Mouse (Mus musculus) CH12.LX (cell line): ENCODE data around the gene Hist1h2bg. TPM values are rescaled to one million over a fixed set of nuclear protein-coding genes. Genes with fewer than 3 reads are reported as not detected.

Experiments used
- DNase-seq: peaks from one replicate; pipeline ENCODE4 v3.0.0-alpha.2; 2013; ENCODE audit errors: extremely low read depth
- H3K27ac ChIP-seq: 2 replicates; pipeline ENCODE4 v1.5.1; 2012; ENCODE audit warnings: low read depth, mild to moderate bottlenecking, control low read depth, moderate library complexity; ENCODE audit not compliant: insufficient read depth
- H3K27me3 ChIP-seq: replicated peaks from 2 replicates; pipeline ENCODE3; 2012; ENCODE audit warnings: inconsistent platforms
- H3K36me3 ChIP-seq, 2 experiments: replicated peaks in 1 of 2; 2 replicates each; pipeline versions ENCODE3 to v1.6.1; 2012; ENCODE audit warnings: inconsistent platforms in 1 of 2, low read length in 1 of 2, mild to moderate bottlenecking in 1 of 2, mixed read lengths in 1 of 2, moderate library complexity in 1 of 2; ENCODE audit not compliant: control insufficient read depth in 1 of 2, insufficient read depth in 1 of 2
- H3K4me1 ChIP-seq, 2 experiments: 2 replicates each; pipeline ENCODE4 v1.6.1; 2012; ENCODE audit warnings: inconsistent platforms in 1 of 2, moderate library complexity in 1 of 2; ENCODE audit not compliant: insufficient read depth in 2 of 2, control insufficient read depth in 1 of 2
- H3K4me2 ChIP-seq: 2 replicates; pipeline ENCODE4 v1.6.1; 2012; ENCODE audit warnings: low read depth, mild to moderate bottlenecking, control low read depth; ENCODE audit not compliant: poor library complexity, insufficient read depth, severe bottlenecking
- H3K4me3 ChIP-seq, 3 experiments: fragments of 150-350 bp in 1 of 3; sonication (generic) in 1 of 3; replicated peaks in 1 of 3; 2 replicates each; pipeline versions ENCODE3 to v1.5.1; 2011 to 2012; ENCODE audit warnings: low read depth in 2 of 3, low read length in 2 of 3, mild to moderate bottlenecking in 2 of 3, moderate library complexity in 2 of 3, control low read depth in 1 of 3, improper control_type of control experiment in 1 of 3, inconsistent platforms in 1 of 3, mixed read lengths in 1 of 3; ENCODE audit not compliant: poor library complexity in 1 of 3
- H3K79me2 ChIP-seq: replicated peaks from 2 replicates; pipeline ENCODE4 v1.6.1; 2012; ENCODE audit warnings: mild to moderate bottlenecking, moderate library complexity; ENCODE audit not compliant: control insufficient read depth, poor library complexity, insufficient read depth, severe bottlenecking; ENCODE audit errors: extremely low read depth
- H3K9ac ChIP-seq: 2 replicates; pipeline ENCODE4 v1.6.1; 2012; ENCODE audit warnings: low read depth, mild to moderate bottlenecking, control low read depth, moderate library complexity; ENCODE audit not compliant: insufficient read depth
- H3K9me3 ChIP-seq: replicated peaks from 2 replicates; pipeline ENCODE3; 2012; ENCODE audit warnings: low read length, inconsistent platforms, mixed read lengths
- BHLHE40 ChIP-seq: IDR thresholded peaks from 2 replicates; pipeline ENCODE4 v1.6.1; 2011; ENCODE audit warnings: mild to moderate bottlenecking, low read depth, low read length, improper control_type of control experiment
- CHD1 ChIP-seq: IDR thresholded peaks from 2 replicates; pipeline ENCODE4 v1.6.1; 2012; ENCODE audit warnings: low read depth, low read length, improper control_type of control experiment, inconsistent platforms
- CHD2 ChIP-seq: IDR thresholded peaks from 2 replicates; pipeline ENCODE4 v1.6.1; 2011; ENCODE audit warnings: low read length, improper control_type of control experiment
- CTCF ChIP-seq, 2 experiments: IDR thresholded peaks in 1 of 2; conservative IDR thresholded peaks in 1 of 2; 2 replicates each; pipeline ENCODE4 v1.5.1; 2011 to 2012; ENCODE audit warnings: low read depth in 2 of 2, low read length in 2 of 2, improper control_type of control experiment in 1 of 2, inconsistent platforms in 1 of 2, mild to moderate bottlenecking in 1 of 2, moderate library complexity in 1 of 2
- E2F4 ChIP-seq: IDR thresholded peaks from 2 replicates; pipeline ENCODE4 v1.6.1; 2011; ENCODE audit warnings: low read depth, low read length, improper control_type of control experiment; ENCODE audit not compliant: insufficient replicate concordance
- ELF1 ChIP-seq: IDR thresholded peaks from 2 replicates; pipeline ENCODE4 v1.6.1; 2014; ENCODE audit warnings: low read depth, mild to moderate bottlenecking, inconsistent platforms, low read length, improper control_type of control experiment
- EP300 ChIP-seq: IDR thresholded peaks from 2 replicates; pipeline ENCODE4 v1.6.1; 2011; ENCODE audit warnings: low read length, improper control_type of control experiment
- ETS1 ChIP-seq: conservative IDR thresholded peaks from 2 replicates; pipeline ENCODE4 v1.6.1; 2012; ENCODE audit warnings: low read depth, mild to moderate bottlenecking, inconsistent platforms, low read length, improper control_type of control experiment, moderate library complexity
- GABPA ChIP-seq: IDR thresholded peaks from 2 replicates; pipeline ENCODE4 v1.6.1; 2012; ENCODE audit warnings: low read depth, low read length, improper control_type of control experiment, inconsistent platforms; ENCODE audit not compliant: insufficient replicate concordance
- HCFC1 ChIP-seq: IDR thresholded peaks from 2 replicates; pipeline ENCODE4 v1.6.1; 2012; ENCODE audit warnings: low read depth, mild to moderate bottlenecking, inconsistent platforms, low read length, improper control_type of control experiment
- IRF4 ChIP-seq: IDR thresholded peaks from 2 replicates; pipeline ENCODE4 v1.6.1; 2014; ENCODE audit warnings: low read depth, mild to moderate bottlenecking, inconsistent platforms, low read length, improper control_type of control experiment
- JUN ChIP-seq: IDR thresholded peaks from 2 replicates; pipeline ENCODE4 v1.6.1; 2011; ENCODE audit warnings: low read depth, mild to moderate bottlenecking, low read length, improper control_type of control experiment, moderate library complexity; ENCODE audit not compliant: insufficient read depth
- JUND ChIP-seq: conservative IDR thresholded peaks from 2 replicates; pipeline ENCODE4 v1.6.1; 2011; ENCODE audit warnings: low read depth, low read length, improper control_type of control experiment
- MAFK ChIP-seq: IDR thresholded peaks from 2 replicates; pipeline ENCODE4 v1.6.1; 2011; ENCODE audit warnings: low read length, improper control_type of control experiment; ENCODE audit not compliant: insufficient replicate concordance
- MAX ChIP-seq: IDR thresholded peaks from 2 replicates; pipeline ENCODE4 v1.6.1; 2011; ENCODE audit warnings: low read length, improper control_type of control experiment
- MAZ ChIP-seq: IDR thresholded peaks from 2 replicates; pipeline ENCODE4 v1.6.1; 2012; ENCODE audit warnings: low read depth, mild to moderate bottlenecking, inconsistent platforms, low read length, improper control_type of control experiment, moderate library complexity
- MEF2A ChIP-seq: IDR thresholded peaks from 2 replicates; pipeline ENCODE4 v1.6.1; 2014; ENCODE audit warnings: low read depth, mild to moderate bottlenecking, inconsistent platforms, low read length, improper control_type of control experiment, borderline replicate concordance
- MXI1 ChIP-seq: IDR thresholded peaks from 2 replicates; pipeline ENCODE4 v1.6.1; 2011; ENCODE audit warnings: mild to moderate bottlenecking, low read depth, low read length, improper control_type of control experiment
- MYC ChIP-seq: IDR thresholded peaks from 2 replicates; pipeline ENCODE4 v1.6.1; 2011; ENCODE audit warnings: low read depth, mild to moderate bottlenecking, improper control_type of control experiment, low read length
- NELFE ChIP-seq: IDR thresholded peaks from 2 replicates; pipeline ENCODE4 v1.6.1; 2011; ENCODE audit warnings: low read depth, low read length, improper control_type of control experiment
- NRF1 ChIP-seq: IDR thresholded peaks from 2 replicates; pipeline ENCODE4 v1.6.1; 2014; ENCODE audit warnings: low read depth, mild to moderate bottlenecking, inconsistent platforms, low read length, improper control_type of control experiment, moderate library complexity
- PAX5 ChIP-seq: IDR thresholded peaks from 2 replicates; pipeline ENCODE4 v1.6.1; 2012; ENCODE audit warnings: low read length, inconsistent platforms, mixed read lengths
- POLR2A ChIP-seq: IDR thresholded peaks from 2 replicates; pipeline ENCODE4 v1.6.1; 2011; ENCODE audit warnings: low read depth, mild to moderate bottlenecking, improper control_type of control experiment, low read length
- POLR2AphosphoS2 ChIP-seq: IDR thresholded peaks from 2 replicates; pipeline ENCODE4 v1.6.1; 2011; ENCODE audit warnings: low read depth, low read length, improper control_type of control experiment
- RAD21 ChIP-seq: IDR thresholded peaks from 2 replicates; pipeline ENCODE4 v1.6.1; 2011; ENCODE audit warnings: low read depth, mild to moderate bottlenecking, low read length, improper control_type of control experiment, moderate library complexity
- RCOR1 ChIP-seq: conservative IDR thresholded peaks from 2 replicates; pipeline ENCODE4 v1.6.1; 2012; ENCODE audit warnings: low read depth, mild to moderate bottlenecking, inconsistent platforms, low read length, improper control_type of control experiment
- SIN3A ChIP-seq: IDR thresholded peaks from 2 replicates; pipeline ENCODE4 v1.6.1; 2012; ENCODE audit warnings: low read length, improper control_type of control experiment, inconsistent platforms
- SMC3 ChIP-seq: IDR thresholded peaks from 2 replicates; pipeline ENCODE4 v1.6.1; 2011; ENCODE audit warnings: low read depth, low read length, improper control_type of control experiment
- TBP ChIP-seq: conservative IDR thresholded peaks from 2 replicates; pipeline ENCODE4 v1.6.1; 2011; ENCODE audit warnings: low read depth, low read length, improper control_type of control experiment
- TCF12 ChIP-seq: IDR thresholded peaks from 2 replicates; pipeline ENCODE4 v1.6.1; 2014; ENCODE audit warnings: low read depth, mild to moderate bottlenecking, inconsistent platforms, low read length, improper control_type of control experiment
- UBTF ChIP-seq: IDR thresholded peaks from 2 replicates; pipeline ENCODE4 v1.6.1; 2012; ENCODE audit warnings: low read depth, mild to moderate bottlenecking, inconsistent platforms, low read length, improper control_type of control experiment, moderate library complexity
- USF1 ChIP-seq: IDR thresholded peaks from 2 replicates; pipeline ENCODE4 v1.6.1; 2014; ENCODE audit warnings: low read depth, mild to moderate bottlenecking, inconsistent platforms, low read length, improper control_type of control experiment
- USF2 ChIP-seq: conservative IDR thresholded peaks from 2 replicates; pipeline ENCODE4 v1.6.1; 2011; ENCODE audit warnings: low read depth, low read length, improper control_type of control experiment
- ZC3H11A ChIP-seq: IDR thresholded peaks from 2 replicates; pipeline ENCODE4 v1.6.1; 2012; ENCODE audit warnings: low read depth, mild to moderate bottlenecking, inconsistent platforms, low read length, improper control_type of control experiment
- ZKSCAN1 ChIP-seq: IDR thresholded peaks from 2 replicates; pipeline ENCODE4 v1.6.1; 2012; ENCODE audit warnings: low read depth, inconsistent platforms, low read length, improper control_type of control experiment, borderline replicate concordance
- ZMIZ1 ChIP-seq: IDR thresholded peaks from 2 replicates; pipeline ENCODE4 v1.6.1; 2012; ENCODE audit warnings: low read depth, mild to moderate bottlenecking, inconsistent platforms, low read length, improper control_type of control experiment
- ZNF384 ChIP-seq: IDR thresholded peaks from 2 replicates; pipeline ENCODE4 v1.6.1; 2012; ENCODE audit warnings: low read depth, low read length, improper control_type of control experiment, inconsistent platforms
- dilution Hi-C: fragments of 300-500 bp; cut with MboI; formaldehyde crosslinking; loops from 2 replicates; pipeline ENCODE4 v1.14.3; 2020; ENCODE audit warnings: low sequenced_read_pairs; ENCODE audit not compliant: extremely low pct_unique_long_range_greater_than_20kb, extremely low pct_ligation_motif_present
- in situ Hi-C: fragments of 300-500 bp; cut with MboI; formaldehyde crosslinking; loops from 3 replicates; pipeline ENCODE4 v1.14.3; 2019; ENCODE audit warnings: low sequenced_read_pairs, low pct_ligation_motif_present, low pct_unique_long_range_greater_than_20kb, mixed read lengths
- polyA plus RNA-seq: library from polyadenylated mRNA; unstranded; fragments of >175 nt; gene quantifications from 2 replicates; pipeline ENCODE4 v1.2.1, GENCODE M21; 2012; ENCODE audit warnings: low read depth; ENCODE audit not compliant: insufficient read length
- total RNA-seq, 2 experiments: library from RNA; depleted of rRNA; stranded (reverse); fragments of 300-350 nt in 1 of 2; fragments of >200 nt in 1 of 2; gene quantifications; 2 replicates each; pipeline ENCODE4 v1.2.3; 2012 to 2014

Gene Hist1h2bg
- total and polyA plus RNA-seq, 3 experiments = 9.4 to 3,252 (median 136) TPM

GRCm38 (mm10) chr13:23530901-23531875, 40.0 kb upstream of the Hist1h2bg start, which contains the start of gene Hist1h4h:
Hist1h4h (plus strand) TSS chr13:23531050.
- no peaks in the 10 kb centered on the region for H3K27me3 ChIP-seq
- H3K4me1 ChIP-seq = peaks cover 7 to 28% of the 10 kb centered on the region in 2 experiments
- in situ Hi-C loops = no loop called here
- peak within 1 kb of the TSS; percentile 98 for H3K9ac ChIP-seq
- peak within 1 kb of the TSS; percentile 74 for H3K27ac ChIP-seq
- H3K4me2 ChIP-seq = peak within 1 kb of the TSS; percentile 87
- no peaks in the 10 kb centered on the region for H3K79me2 ChIP-seq
- no peaks in the 10 kb centered on the region for H3K36me3 ChIP-seq
- no peaks in the 10 kb centered on the region for H3K9me3 ChIP-seq
- dilution Hi-C loops = no loop called here
- H3K4me3 ChIP-seq = peak within 1 kb of the TSS; percentile 58 to 69 (median 67)
- DNase-seq = peak; percentile 97
- peak; percentile 76 for TF ChIP-seq MAZ
- TF ChIP-seq TCF12 = peak; percentile 89
- peak; percentile 100 for TF ChIP-seq NELFE
- no peak; the same call in 1 of the 2 replicates for TF ChIP-seq UBTF
- peak; percentile 60 for TF ChIP-seq MEF2A
- no peak for TF ChIP-seq ZKSCAN1
- TF ChIP-seq USF1 = no peak
- TF ChIP-seq ZMIZ1 = peak; percentile 100
- no peak for TF ChIP-seq ZC3H11A
- no peak for TF ChIP-seq RAD21
- TF ChIP-seq IRF4 = peak; percentile 18; the same call in 1 of the 2 replicates
- peak; percentile 12; the same call in 1 of the 2 replicates for TF ChIP-seq USF2
- TF ChIP-seq JUN = peak; percentile 60
- TF ChIP-seq ETS1 = peak; percentile 55
- no peak; the same call in 1 of the 2 replicates for TF ChIP-seq GABPA
- TF ChIP-seq CHD2 = peak; percentile 89
- peak; percentile 87 for TF ChIP-seq NRF1
- TF ChIP-seq TBP = peak; percentile 99
- peak; percentile 90 for TF ChIP-seq MAX
- TF ChIP-seq SMC3 = no peak; the same call in 1 of the 2 replicates
- peak; percentile 100 for TF ChIP-seq POLR2AphosphoS2
- TF ChIP-seq RCOR1 = peak; percentile 97
- no peak for TF ChIP-seq PAX5
- TF ChIP-seq CHD1 = peak; percentile 96
- TF ChIP-seq HCFC1 = peak; percentile 84
- peak; percentile 94 for TF ChIP-seq ELF1
- 0 out of 2 replicates have a peak, but pooled peaks have one; percentile 20 for TF ChIP-seq JUND
- peak; percentile 81 for TF ChIP-seq ZNF384
- TF ChIP-seq SIN3A = peak; percentile 95
- TF ChIP-seq POLR2A = peak; percentile 97
- TF ChIP-seq MXI1 = peak; percentile 94
- 0 out of 2 replicates have a peak, but pooled peaks have one; percentile 58 for TF ChIP-seq MAFK
- peak; percentile 70 for TF ChIP-seq MYC
- peak; percentile 53 for TF ChIP-seq BHLHE40
- 0 out of 2 replicates have a peak, but pooled peaks have one; percentile 71 for TF ChIP-seq E2F4
- no peak for TF ChIP-seq EP300
- TF ChIP-seq CTCF (conservative IDR thresholded peaks at IDR 0.05 in 1 of 2, IDR thresholded peaks at IDR 0.05 in 1 of 2; ENCODE audit: low read depth in 2 of 2, low read length in 2 of 2) = no peak
